Mouse (Mus musculus): ENCODE measurements around the gene Cnbd2. TPM values are rescaled to one million over a fixed set of nuclear protein-coding genes. Genes with fewer than 3 reads are reported as not detected.

Cnbd2 gene
- polyA plus RNA-seq, 1 experiment from 2014 or later: 6.5 TPM

- peaks cover 51% of the 10 kb centered on the region for H3K27me3 ChIP-seq (replicated peaks)
- H3K4me2 ChIP-seq (replicated peaks): peak overlapping the region; percentile 96
- peak overlapping the region; percentile 67 for H3K9ac ChIP-seq
- H3K4me3 ChIP-seq: peak overlapping the region; percentile 53
- WGBS: under 1% methylated on average over 36 of the region's 36 CpGs
- peaks cover 14% of the 10 kb centered on the region for H3K4me1 ChIP-seq
- peak overlapping the region; percentile 23; the same call in 1 of the 2 replicates for H3K27ac ChIP-seq
- H3K36me3 ChIP-seq: no peaks in the 10 kb centered on the region
- peak; percentile 78 for ATAC-seq (ENCODE audit: low FRiP score, low read depth)
- no peaks in the 10 kb centered on the region for H3K9me3 ChIP-seq
These were observed 109.4 kb downstream of the Cnbd2 start for GRCm38 (mm10) chr2:156421381-156422110.

DNA sequence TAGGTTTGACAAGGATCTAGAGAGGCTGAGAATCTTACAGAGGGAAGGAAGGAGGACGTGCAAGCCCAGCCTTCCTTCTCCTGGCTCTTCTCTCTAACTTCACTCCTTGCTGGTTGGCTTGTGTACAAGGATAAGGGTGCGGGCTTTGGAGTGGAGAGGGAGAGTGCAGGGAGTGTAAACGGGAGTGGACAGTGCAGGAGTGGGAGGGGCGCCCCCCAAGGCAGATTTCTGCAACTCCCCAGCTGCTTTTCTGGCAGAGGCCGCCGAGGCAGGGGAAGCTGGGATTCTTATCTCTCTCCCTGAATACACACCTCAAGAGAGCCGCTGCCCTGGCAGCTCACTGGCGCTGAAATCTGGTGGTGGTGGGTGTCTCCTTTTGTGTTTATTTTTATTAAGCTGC is 110.5 kb downstream of the Cnbd2 start:
- Histone ChIP-seq H3K4me1 (peaks cover 14% of the 10 kb centered on the region), H3K27ac (no peak overlapping the region)

DNA sequence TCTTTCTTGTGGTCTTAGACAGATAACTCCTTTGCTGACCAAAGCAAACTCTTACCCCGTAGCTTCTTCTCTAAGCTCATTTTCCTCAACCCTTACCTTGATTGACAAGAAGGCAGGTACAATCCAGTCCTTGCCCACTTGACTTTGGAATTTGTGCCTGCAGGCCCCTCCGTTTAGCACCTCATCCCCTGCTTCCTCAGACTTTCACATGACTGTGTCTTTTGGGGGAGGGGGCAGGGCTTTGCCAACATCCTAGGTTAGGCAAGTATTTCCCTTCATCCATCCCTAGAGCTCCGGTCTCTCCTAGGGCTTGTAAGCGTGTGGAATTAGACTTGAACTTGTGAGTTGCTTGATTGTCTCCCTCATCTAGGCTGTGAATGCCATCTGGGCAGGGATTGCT is 111.6 kb downstream of the Cnbd2 start:
- no peak overlapping the region for H3K4me3 ChIP-seq
- H3K4me2 ChIP-seq (replicated peaks): no peak overlapping the region
- no peak overlapping the region for H3K9ac ChIP-seq
- peaks cover 48% of the 10 kb centered on the region for H3K27me3 ChIP-seq (replicated peaks)
- WGBS: 78% methylated on average over 4 of the region's 4 CpGs
- no peak for ATAC-seq (ENCODE audit: low FRiP score, low read depth)
- no peaks in the 10 kb centered on the region for H3K9me3 ChIP-seq
- H3K4me1 ChIP-seq: peaks cover 14% of the 10 kb centered on the region
- H3K36me3 ChIP-seq: no peaks in the 10 kb centered on the region
- H3K27ac ChIP-seq: no peak overlapping the region

More for the DNA sequence above, 110.5 kb downstream of the Cnbd2 start:
- peak overlapping the region; percentile 53 for H3K4me3 ChIP-seq
- peaks cover 51% of the 10 kb centered on the region for H3K27me3 ChIP-seq (replicated peaks)
- H3K36me3 ChIP-seq: no peaks in the 10 kb centered on the region
- no peak for ATAC-seq (ENCODE audit: low FRiP score, low read depth)
- 0 out of 2 replicates have a peak overlapping the region, but pooled peaks have one; percentile 40 for H3K9ac ChIP-seq
- H3K4me2 ChIP-seq (replicated peaks): peak overlapping the region; percentile 96
- WGBS: 15% methylated on average over 7 of the region's 8 CpGs
- no peaks in the 10 kb centered on the region for H3K9me3 ChIP-seq

Small RNA genes within 50 kb of the gene (microRNA-seq; reads per million reads assigned to microRNA genes)
- gene Gm22758: not detected
- gene Gm22759: not detected

Other genes with a start within 250 kb of the Cnbd2 start
- 6.6 and 7.9 TPM in 2 replicates for gene Spag4, start 247.1 kb upstream of the Cnbd2 start, polyA plus RNA-seq (2016; fragmentation: Nextera tagmentation; extraction: Ambion mirVana)
- gene Cpne1, start 200.3 kb upstream of the Cnbd2 start, polyA plus RNA-seq (2016; fragmentation: Nextera tagmentation; extraction: Ambion mirVana): 52.9 and 54.8 TPM in 2 replicates
- gene Rbm12, start 200.3 kb upstream of the Cnbd2 start, polyA plus RNA-seq (2016; fragmentation: Nextera tagmentation; extraction: Ambion mirVana): 31.8 and 48.5 TPM in 2 replicates
- gene Gm28036, start 185.2 kb upstream of the Cnbd2 start, polyA plus RNA-seq (2016; fragmentation: Nextera tagmentation; extraction: Ambion mirVana): 27.9 and 30.2 TPM in 2 replicates
- gene Romo1, start 168.3 kb upstream of the Cnbd2 start, polyA plus RNA-seq (2016; fragmentation: Nextera tagmentation; extraction: Ambion mirVana): 445 and 476 TPM in 2 replicates
- 34.4 and 34.6 TPM in 2 replicates for gene Nfs1, start 168.1 kb upstream of the Cnbd2 start, polyA plus RNA-seq (2016; fragmentation: Nextera tagmentation; extraction: Ambion mirVana)
- 583 and 625 TPM in 2 replicates for gene Rbm39, start 132.1 kb upstream of the Cnbd2 start, polyA plus RNA-seq (2016; fragmentation: Nextera tagmentation; extraction: Ambion mirVana)
- gene Phf20, start 115.8 kb upstream of the Cnbd2 start, polyA plus RNA-seq (2016; fragmentation: Nextera tagmentation; extraction: Ambion mirVana): 91.0 and 91.9 TPM in 2 replicates
- 117 and 122 TPM in 2 replicates for gene Scand1, start 405 bp downstream of the Cnbd2 start, polyA plus RNA-seq (2016; fragmentation: Nextera tagmentation; extraction: Ambion mirVana)
- gene Epb41l1, start 108.6 kb downstream of the Cnbd2 start, polyA plus RNA-seq (2016; fragmentation: Nextera tagmentation; extraction: Ambion mirVana): 5.0 and 5.1 TPM in 2 replicates
- 42.0 and 44.2 TPM in 2 replicates for gene Aar2, start 235.3 kb downstream of the Cnbd2 start, polyA plus RNA-seq (2016; fragmentation: Nextera tagmentation; extraction: Ambion mirVana)